Mouse (Mus musculus): ENCODE measurements around the gene Plk5.

DNA sequence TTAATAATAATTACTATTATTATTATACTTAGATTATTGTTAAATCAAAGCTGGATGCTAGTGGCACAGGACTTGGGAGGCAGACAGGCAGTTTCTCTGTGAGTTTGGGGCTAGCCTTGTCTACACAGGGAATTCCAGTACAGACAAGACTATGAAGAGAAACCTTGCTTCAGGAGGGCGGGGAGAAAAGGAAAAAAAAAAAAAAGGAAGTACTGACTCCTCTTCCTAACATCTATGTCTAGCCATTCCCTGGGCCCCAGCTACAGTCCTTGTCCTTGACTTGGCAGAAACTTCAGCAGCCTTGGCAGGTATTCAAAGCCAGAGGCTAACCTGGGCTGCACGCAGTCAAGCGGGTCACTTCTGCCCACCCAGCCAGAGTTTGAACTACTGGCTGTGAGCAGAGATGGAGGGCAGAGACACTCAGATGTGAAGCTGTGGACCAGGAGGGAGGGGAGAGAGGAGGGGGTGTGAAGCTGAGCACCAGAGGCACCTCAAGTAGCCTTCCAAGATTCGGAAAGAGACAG lies 33.0 kb downstream of the Plk5 start:
- TF ChIP-seq CTCF (IDR thresholded peaks at IDR 0.05; ENCODE audit: low read depth) = no peak
- TF ChIP-seq EP300 (IDR thresholded peaks at IDR 0.05; ENCODE audit: low read depth) = no peak

Measured in liver, embryonic 14.5 days (tissue).